Mouse (Mus musculus): Measurements from ENCODE around the gene Gadd45b. TPM values are rescaled to one million over a fixed set of nuclear protein-coding genes. Genes with fewer than 3 reads are reported as not detected.
A peak's percentile ranks its signal among the peaks of the same experiment; 100 is the strongest.

The Gadd45b gene
- total and polyA plus RNA-seq, 3 experiments, result 10.1 to 13.3 TPM; not detected in 1

GRCm38 (mm10) chr10:80899591-80900317, 30.1 kb upstream of the Gadd45b start:
- H3K27ac ChIP-seq (ENCODE audit: control insufficient read depth, low read depth, low read length), result peak overlapping the region; percentile 19; the same call in 1 of the 2 replicates
- peak overlapping the region; percentile 65 to 90 for H3K4me3 ChIP-seq (ENCODE audit: control insufficient read depth in 1 of 2, insufficient read depth in 1 of 2, low read depth in 2 of 2, low read length in 2 of 2)
- H3K27me3 ChIP-seq (ENCODE audit: control insufficient read depth in 1 of 2, insufficient read depth in 2 of 2, low read length in 2 of 2), result no peaks in the 10 kb centered on the region
- peak overlapping the region; percentile 90 for H3K9ac ChIP-seq (ENCODE audit: control insufficient read depth, low read depth, low read length, poor library complexity, severe bottlenecking)
- peaks cover 0 to 8% of the 10 kb centered on the region in 2 experiments; a peak in 2 of 4 replicates for H3K4me1 ChIP-seq (ENCODE audit: control insufficient read depth in 1 of 2, insufficient read depth in 2 of 2, low read length in 2 of 2)
- H3K9me3 ChIP-seq (replicated peaks; ENCODE audit: insufficient read depth, low read length), result no peaks in the 10 kb centered on the region
- TF ChIP-seq MAX (IDR thresholded peaks at IDR 0.05; ENCODE audit: low read length), result peak; percentile 59
- TF ChIP-seq ZKSCAN1 (IDR thresholded peaks at IDR 0.05; ENCODE audit: low read depth, low read length), result no peak
- TF ChIP-seq HCFC1 (IDR thresholded peaks at IDR 0.05; ENCODE audit: low read depth, low read length), result no peak
- no peak for TF ChIP-seq MAZ (IDR thresholded peaks at IDR 0.05; ENCODE audit: low read depth, low read length)
- TF ChIP-seq MYC (IDR thresholded peaks at IDR 0.05; ENCODE audit: low read depth, low read length), result peak; percentile 44; the same call in 1 of the 2 replicates
- no peak for TF ChIP-seq JUND (IDR thresholded peaks at IDR 0.05; ENCODE audit: low read depth, low read length)
- TF ChIP-seq MXI1 (IDR thresholded peaks at IDR 0.05; ENCODE audit: low read depth, low read length), result no peak; the same call in 1 of the 2 replicates
- DNase-seq (ENCODE audit: low read depth, low spot score), result no peak
- H3K36me3 ChIP-seq (ENCODE audit: control insufficient read depth in 1 of 2, insufficient read depth in 2 of 2, low read length in 2 of 2), result peaks cover 0 to 5% of the 10 kb centered on the region in 2 experiments; a peak in 2 of 4 replicates
- H3K79me2 ChIP-seq (ENCODE audit: control insufficient read depth, insufficient read depth, low read length, poor library complexity), result peaks cover 17% of the 10 kb centered on the region

GRCm38 (mm10) chr10:80900318-80901247, 29.3 kb upstream of the Gadd45b start, which contains the start of gene Timm13:
Gene Timm13 (minus strand): TSS chr10:80900969.
- Histone ChIP-seq H3K9ac (ENCODE audit: control insufficient read depth, low read depth, low read length, poor library complexity, severe bottlenecking) (peak within 1 kb of the TSS; percentile 90), H3K4me3 (ENCODE audit: control insufficient read depth in 1 of 2, insufficient read depth in 1 of 2, low read depth in 2 of 2, low read length in 2 of 2) (peak within 1 kb of the TSS; percentile 65 to 90), H3K36me3 (ENCODE audit: control insufficient read depth in 1 of 2, insufficient read depth in 2 of 2, low read length in 2 of 2) (peaks cover 0 to 5% of the 10 kb centered on the region in 2 experiments; a peak in 2 of 4 replicates), H3K79me2 (ENCODE audit: control insufficient read depth, insufficient read depth, low read length, poor library complexity) (peaks cover 17% of the 10 kb centered on the region), H3K4me1 (ENCODE audit: control insufficient read depth in 1 of 2, insufficient read depth in 2 of 2, low read length in 2 of 2) (peaks cover 0 to 8% of the 10 kb centered on the region in 2 experiments; a peak in 2 of 4 replicates), H3K27ac (ENCODE audit: control insufficient read depth, low read depth, low read length) (peak within 1 kb of the TSS; percentile 79), H3K9me3 (replicated peaks; ENCODE audit: insufficient read depth, low read length) (no peaks in the 10 kb centered on the region), H3K27me3 (ENCODE audit: control insufficient read depth in 1 of 2, insufficient read depth in 2 of 2, low read length in 2 of 2) (no peaks in the 10 kb centered on the region)
- peak; percentile 100 for DNase-seq (ENCODE audit: low read depth, low spot score)
- TF ChIP-seq MYC (IDR thresholded peaks at IDR 0.05; ENCODE audit: low read depth, low read length) (peak; percentile 69), JUND (IDR thresholded peaks at IDR 0.05; ENCODE audit: low read depth, low read length) (no peak), GATA1 (IDR thresholded peaks at IDR 0.05; ENCODE audit: low read depth, low read length) (no peak), ZNF384 (IDR thresholded peaks at IDR 0.05; ENCODE audit: low read depth, low read length) (peak; percentile 98), POLR2AphosphoS5 (IDR thresholded peaks at IDR 0.05; ENCODE audit: borderline replicate concordance, low read depth, low read length) (no peak), ZC3H11A (IDR thresholded peaks at IDR 0.05; ENCODE audit: low read depth, low read length) (no peak), MAX (IDR thresholded peaks at IDR 0.05; ENCODE audit: low read length) (peak; percentile 28), GABPA (IDR thresholded peaks at IDR 0.05; ENCODE audit: low read depth, low read length) (no peak), ELF1 (IDR thresholded peaks at IDR 0.05; ENCODE audit: low read depth, low read length) (peak; percentile 88), NRF1 (IDR thresholded peaks at IDR 0.05; ENCODE audit: insufficient read depth, low read depth, low read length, poor library complexity, severe bottlenecking) (peak; percentile 91), POLR2A (IDR thresholded peaks at IDR 0.05; ENCODE audit: control insufficient read depth in 1 of 2, insufficient read depth in 1 of 2, low read depth in 1 of 2, low read length in 2 of 2, poor library complexity in 1 of 2) (peak; percentile 89 to 90), TAL1 (IDR thresholded peaks at IDR 0.05; ENCODE audit: low read length) (no peak), TBP (IDR thresholded peaks at IDR 0.05; ENCODE audit: low read depth, low read length) (peak; percentile 49; the same call in 1 of the 2 replicates), CHD2 (IDR thresholded peaks at IDR 0.05; ENCODE audit: low read length) (peak; percentile 96), NELFE (IDR thresholded peaks at IDR 0.05; ENCODE audit: low read depth, low read length) (peak; percentile 94), CHD1 (IDR thresholded peaks at IDR 0.05; ENCODE audit: low read depth, low read length) (no peak), ZMIZ1 (IDR thresholded peaks at IDR 0.05; ENCODE audit: low read depth, low read length) (0 out of 2 replicates have a peak, but pooled peaks have one; percentile 39), BHLHE40 (IDR thresholded peaks at IDR 0.05; ENCODE audit: borderline replicate concordance, low read depth, low read length) (no peak), UBTF (IDR thresholded peaks at IDR 0.05; ENCODE audit: borderline replicate concordance, insufficient read depth, low read depth, low read length) (no peak), ZKSCAN1 (IDR thresholded peaks at IDR 0.05; ENCODE audit: low read depth, low read length) (no peak), EP300 (IDR thresholded peaks at IDR 0.05; ENCODE audit: low read depth in 1 of 2, low read length in 2 of 2) (no peak), MAFK (IDR thresholded peaks at IDR 0.05; ENCODE audit: borderline replicate concordance, low read depth, low read length) (no peak), CTCF (IDR thresholded peaks at IDR 0.05 in 2 of 3, conservative IDR thresholded peaks at IDR 0.05 in 1 of 3; ENCODE audit: control insufficient read depth in 1 of 3, insufficient read depth in 1 of 3, low read depth in 2 of 3, low read length in 3 of 3, poor library complexity in 1 of 3, severe bottlenecking in 1 of 3) (no peak), HCFC1 (IDR thresholded peaks at IDR 0.05; ENCODE audit: low read depth, low read length) (peak; percentile 95)
